Mouse (Mus musculus) erythroblast, embryonic 14.5 days (primary cell): ENCODE measurements at regions not wholly inside any gene's neighbourhood (a gene's known extent, or its start where the extent isn't known, plus 50 kb on each side); places are given as distances from the start of the nearest gene placed in this dataset.

Experiments used
- GATA1 ChIP-seq: IDR thresholded peaks from 2 replicates; pipeline ENCODE4 v1.6.1; 2012; ENCODE audit warnings: low read length, inconsistent platforms, mixed read lengths
- TAL1 ChIP-seq: IDR thresholded peaks from 3 replicates; pipeline ENCODE4 v1.6.1; 2012; ENCODE audit warnings: low read length, inconsistent platforms, mixed read lengths

DNA sequence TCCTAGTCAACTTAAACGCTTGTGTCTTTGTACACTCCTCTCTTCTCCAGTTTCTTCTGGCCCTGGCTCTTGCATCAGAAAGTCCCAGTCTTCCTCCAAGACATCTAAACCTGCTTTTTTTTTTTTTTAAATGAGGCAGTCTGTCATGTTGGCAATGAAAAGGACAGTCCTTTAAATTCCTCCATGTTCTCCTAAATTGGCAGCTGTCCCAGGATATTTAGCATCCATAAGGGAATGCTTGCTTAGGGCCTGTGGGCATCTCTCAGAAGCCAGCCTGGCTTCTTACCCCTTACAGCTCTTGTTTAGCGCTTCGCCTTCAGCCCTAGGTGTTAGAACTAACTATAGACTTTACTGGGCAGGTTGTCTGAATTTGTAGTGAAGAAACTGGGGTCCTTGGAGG, 311.2 kb downstream of the Eipr1 start:
- TF ChIP-seq GATA1, result no peak
- no peak for TF ChIP-seq TAL1
